Mouse (Mus musculus) embryonic facial prominence, embryonic 15.5 days (tissue): ENCODE data around the gene Rgs3. TPM values are rescaled to one million over a fixed set of nuclear protein-coding genes. Genes with fewer than 3 reads are reported as not detected.

Experiments used
- ATAC-seq: fragments of 200-750 bp; cut with Nextera tagmentation; 2 replicates; pipeline ENCODE4 v1.8.0; 2017; ENCODE audit warnings: low read depth, moderate TSS enrichment; ENCODE audit not compliant: insufficient number of reproducible peaks, low FRiP score, low TSS enrichment
- H3K27ac ChIP-seq: fragments of 300-500 bp; sonication (generic); replicated peaks from 2 replicates; pipeline ENCODE4 v1.5.1; 2015; ENCODE audit warnings: mild to moderate bottlenecking, inconsistent platforms
- H3K27me3 ChIP-seq: fragments of 300-500 bp; sonication (generic); 2 replicates; pipeline ENCODE4 v1.6.1; 2015; ENCODE audit warnings: inconsistent platforms
- H3K36me3 ChIP-seq: fragments of 300-500 bp; sonication (generic); 2 replicates; pipeline ENCODE4 v1.6.1; 2015; ENCODE audit warnings: mild to moderate bottlenecking, inconsistent platforms
- H3K4me1 ChIP-seq: fragments of 300-500 bp; sonication (generic); 2 replicates; pipeline ENCODE4 v1.6.1; 2015; ENCODE audit warnings: inconsistent platforms
- H3K4me2 ChIP-seq: fragments of 300-500 bp; sonication (generic); replicated peaks from 2 replicates; pipeline ENCODE4 v1.6.1; 2015; ENCODE audit warnings: mild to moderate bottlenecking, inconsistent platforms
- H3K4me3 ChIP-seq: fragments of 300-500 bp; sonication (generic); replicated peaks from 2 replicates; pipeline ENCODE4 v1.5.1; 2015; ENCODE audit warnings: mild to moderate bottlenecking, inconsistent platforms
- H3K9ac ChIP-seq: fragments of 300-500 bp; sonication (generic); 2 replicates; pipeline ENCODE4 v1.6.1; 2015; ENCODE audit warnings: inconsistent platforms
- H3K9me3 ChIP-seq: fragments of 300-500 bp; sonication (generic); replicated peaks from 2 replicates; pipeline ENCODE4 v1.6.1; 2016; ENCODE audit warnings: inconsistent platforms
- WGBS: fragments of 180-500 bp; shearing (Covaris S2); methylation state at CpG from one replicate; pipeline ENCODE4 v1.1.7; 2015; 5-methylcytosine and 5-hydroxymethylcytosine counted together
- polyA plus RNA-seq: library from polyadenylated mRNA; unstranded; fragments of >200 nt; fragmentation: Nextera tagmentation; extraction: Ambion mirVana; gene quantifications from 2 replicates; pipeline ENCODE4 v1.2.1, GENCODE M21; 2015

Rgs3 gene
- polyA plus RNA-seq, 1 experiment from 2014 or later: 65.0 TPM

GRCm38 (mm10) chr4:62646556-62647248, 87.1 kb downstream of the Rgs3 start:
- H3K27me3 ChIP-seq: no peaks in the 10 kb centered on the region
- no peaks in the 10 kb centered on the region for H3K9me3 ChIP-seq
- no peaks in the 10 kb centered on the region for H3K36me3 ChIP-seq
- no peak overlapping the region for H3K4me2 ChIP-seq
- no peak overlapping the region for H3K4me3 ChIP-seq
- peaks cover 17% of the 10 kb centered on the region for H3K4me1 ChIP-seq
- 0 out of 2 replicates have a peak overlapping the region, but pooled peaks have one; percentile 4 for H3K27ac ChIP-seq
- H3K9ac ChIP-seq: no peak overlapping the region
- 65% methylated on average over 9 of the region's 9 CpGs for WGBS
- no peak for ATAC-seq

DNA sequence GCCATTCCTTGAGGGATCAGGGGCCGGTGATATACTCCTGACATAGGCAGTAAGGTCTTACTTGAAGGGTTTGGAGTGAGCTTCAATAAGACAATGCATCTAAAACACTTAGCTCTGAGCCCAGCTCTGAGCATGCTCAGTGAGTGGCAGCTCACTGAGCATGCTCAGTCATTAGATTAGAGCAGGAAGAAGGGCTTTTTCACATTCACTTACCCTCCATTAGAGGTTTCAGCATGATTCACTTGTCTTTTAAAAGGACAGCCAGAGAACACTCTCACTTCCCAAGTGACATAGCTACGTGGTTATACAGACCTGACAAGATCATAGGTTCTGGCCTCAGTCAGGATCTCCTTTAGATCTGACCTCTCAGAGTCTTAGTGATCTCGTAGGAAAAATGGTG, 89.2 kb downstream of the Rgs3 start:
- 92% methylated on average over 3 of the region's 3 CpGs for WGBS
- Histone ChIP-seq H3K4me3 (no peak overlapping the region), H3K9me3 (no peaks in the 10 kb centered on the region), H3K4me1 (peaks cover 14% of the 10 kb centered on the region; the same call in 1 of the 2 replicates), H3K4me2 (no peak overlapping the region), H3K36me3 (no peaks in the 10 kb centered on the region), H3K9ac (no peak overlapping the region), H3K27me3 (no peaks in the 10 kb centered on the region), H3K27ac (no peak overlapping the region)
- no peak for ATAC-seq

DNA sequence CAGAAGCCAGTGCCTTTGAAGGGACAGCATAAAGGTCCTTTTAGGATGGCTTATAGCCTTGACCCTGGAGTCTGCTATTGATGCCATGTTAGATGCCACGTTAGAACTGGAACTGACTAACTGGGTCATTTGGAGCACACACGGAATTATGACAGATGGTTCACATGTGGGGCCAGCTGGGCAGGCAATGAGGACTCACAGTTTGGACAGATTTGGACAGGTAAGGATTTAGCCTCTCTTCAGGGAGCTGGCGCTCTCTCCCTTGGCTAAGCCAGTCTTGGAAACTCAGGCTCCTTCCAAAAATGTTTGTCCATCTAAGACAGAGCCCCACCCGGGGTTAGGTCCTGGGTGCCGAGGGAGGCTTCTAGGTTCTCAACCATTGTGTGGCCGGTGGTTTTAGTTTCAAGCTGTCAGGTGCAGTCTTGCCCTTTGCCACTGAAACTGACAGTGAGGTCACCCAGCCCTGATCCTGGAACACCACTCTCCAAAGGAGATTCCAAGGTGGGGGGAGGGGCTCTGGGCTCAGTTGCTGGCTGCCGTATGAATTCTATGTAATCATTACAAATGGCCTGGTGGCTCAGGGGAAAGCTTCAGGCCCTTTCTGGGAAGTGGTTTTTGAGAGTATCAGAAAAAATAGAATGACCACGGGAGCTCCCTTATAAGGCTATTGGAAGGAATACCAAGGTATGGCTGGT, 90.0 kb downstream of the Rgs3 start:
- no peak overlapping the region for H3K4me2 ChIP-seq
- H3K36me3 ChIP-seq: no peaks in the 10 kb centered on the region
- H3K9me3 ChIP-seq: no peaks in the 10 kb centered on the region
- no peaks in the 10 kb centered on the region for H3K27me3 ChIP-seq
- no peak overlapping the region for H3K4me3 ChIP-seq
- peaks cover 15% of the 10 kb centered on the region; the same call in 1 of the 2 replicates for H3K4me1 ChIP-seq
- no peak for ATAC-seq
- no peak overlapping the region for H3K9ac ChIP-seq
- H3K27ac ChIP-seq: no peak overlapping the region
- 73% methylated on average over 8 of the region's 8 CpGs for WGBS

GRCm38 (mm10) chr4:62651179-62651760, 91.6 kb downstream of the Rgs3 start:
- no peak overlapping the region for H3K4me3 ChIP-seq
- no peak overlapping the region for H3K9ac ChIP-seq
- no peaks in the 10 kb centered on the region for H3K36me3 ChIP-seq
- H3K4me2 ChIP-seq: no peak overlapping the region
- no peaks in the 10 kb centered on the region for H3K9me3 ChIP-seq
- 32% methylated on average over 7 of the region's 7 CpGs for whole genome bisulfite sequencing
- no peaks in the 10 kb centered on the region for H3K27me3 ChIP-seq
- no peak overlapping the region for H3K27ac ChIP-seq
- peaks cover 15% of the 10 kb centered on the region; the same call in 1 of the 2 replicates for H3K4me1 ChIP-seq
- ATAC-seq: no peak

GRCm38 (mm10) chr4:62652215-62652614, 92.6 kb downstream of the Rgs3 start:
- no peaks in the 10 kb centered on the region for H3K36me3 ChIP-seq
- H3K27me3 ChIP-seq: no peaks in the 10 kb centered on the region
- H3K4me1 ChIP-seq: peaks cover 15% of the 10 kb centered on the region; the same call in 1 of the 2 replicates
- H3K4me2 ChIP-seq: no peak overlapping the region
- no peak overlapping the region for H3K9ac ChIP-seq
- 57% methylated on average over 4 of the region's 4 CpGs for WGBS
- no peak for ATAC-seq
- no peak overlapping the region for H3K27ac ChIP-seq
- no peaks in the 10 kb centered on the region for H3K9me3 ChIP-seq
- H3K4me3 ChIP-seq: no peak overlapping the region

DNA sequence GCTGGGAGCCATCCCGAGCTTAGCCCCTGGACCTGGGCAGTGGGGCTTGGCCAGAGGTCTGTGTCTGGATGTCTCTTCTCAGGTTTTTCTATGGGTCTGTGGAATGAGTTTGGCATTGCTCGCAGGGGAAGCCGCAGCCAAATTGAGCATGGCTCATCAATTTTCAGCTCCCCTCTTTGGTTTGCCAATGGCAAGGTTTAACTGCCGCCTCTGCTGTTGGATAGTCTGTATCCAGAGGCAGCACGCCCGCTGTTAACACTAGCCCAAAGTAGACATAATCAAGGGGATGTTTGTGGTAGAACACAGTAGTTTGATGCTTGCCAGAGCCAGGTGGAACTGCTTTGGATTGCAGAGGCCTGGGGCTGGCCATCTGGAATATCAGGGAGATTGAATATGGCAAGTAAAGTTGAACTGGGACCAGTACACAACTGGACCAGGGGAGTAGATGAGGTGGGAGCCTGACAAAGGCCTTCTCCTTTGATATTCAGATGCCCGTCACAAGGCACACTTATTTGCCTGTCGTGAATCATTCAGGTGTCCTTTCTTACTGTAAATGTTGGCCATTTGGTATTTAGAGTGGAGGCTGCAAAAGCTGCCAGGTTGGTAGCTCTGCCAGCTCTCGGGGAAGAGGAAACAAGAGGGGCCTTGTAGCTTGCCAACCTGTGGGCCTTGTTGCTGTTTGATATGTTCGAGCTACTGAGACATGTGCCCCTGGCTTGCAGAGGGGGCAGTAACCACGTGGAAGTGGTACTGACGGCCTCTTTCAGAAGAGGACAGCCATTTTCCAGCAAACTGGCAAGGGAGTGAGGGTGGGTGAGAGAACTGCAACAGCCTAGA, 93.5 kb downstream of the Rgs3 start:
- Histone ChIP-seq H3K27me3 (no peaks in the 10 kb centered on the region), H3K36me3 (no peaks in the 10 kb centered on the region), H3K4me2 (no peak overlapping the region), H3K9me3 (no peaks in the 10 kb centered on the region), H3K9ac (no peak overlapping the region), H3K27ac (no peak overlapping the region), H3K4me1 (peaks cover 15% of the 10 kb centered on the region; the same call in 1 of the 2 replicates), H3K4me3 (no peak overlapping the region)
- 74% methylated on average over 12 of the region's 12 CpGs for WGBS
- ATAC-seq: no peak

DNA sequence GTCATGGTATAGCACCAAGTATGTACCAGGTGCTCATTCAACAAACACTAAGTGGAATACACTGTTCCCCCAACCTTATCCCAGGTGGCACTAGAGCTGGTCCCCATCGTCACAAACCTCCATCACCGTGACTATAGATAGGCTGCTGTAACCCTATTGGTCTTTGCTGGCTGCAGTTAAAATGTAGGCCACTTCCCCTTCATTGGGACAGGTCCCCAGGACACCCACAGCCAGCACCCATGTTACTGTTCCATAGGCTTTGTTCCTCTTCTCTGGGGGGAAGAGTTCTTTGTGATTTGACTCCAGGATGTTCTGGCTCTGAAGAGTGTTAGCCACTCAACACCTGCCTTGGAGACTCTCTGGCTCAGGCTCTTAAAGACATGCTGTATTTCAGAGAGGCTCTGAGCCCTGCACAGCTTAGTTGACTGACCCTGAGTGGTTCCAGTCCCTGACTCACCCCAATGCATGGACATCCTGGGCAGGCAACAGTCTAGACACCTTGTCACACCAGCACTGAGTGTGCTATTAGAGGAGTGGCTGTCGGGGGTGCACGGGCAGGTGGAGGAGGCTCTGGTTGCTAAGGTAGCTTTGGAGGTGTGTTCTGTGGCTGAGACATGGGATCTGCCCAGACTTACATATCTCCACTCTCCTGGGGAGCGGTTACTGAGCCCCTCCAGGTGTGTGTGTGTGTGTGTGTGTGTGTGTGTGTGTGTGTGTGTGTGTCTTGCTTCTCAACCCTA, 94.4 kb downstream of the Rgs3 start:
- ATAC-seq: 0 out of 2 replicates have a peak, but pooled peaks have one; percentile 8
- WGBS: 74% methylated on average over 5 of the region's 5 CpGs
- Histone ChIP-seq H3K9ac (no peak overlapping the region), H3K36me3 (no peaks in the 10 kb centered on the region), H3K9me3 (no peaks in the 10 kb centered on the region), H3K4me2 (no peak overlapping the region), H3K4me1 (peaks cover 16% of the 10 kb centered on the region; the same call in 1 of the 2 replicates), H3K27ac (no peak overlapping the region), H3K27me3 (no peaks in the 10 kb centered on the region), H3K4me3 (no peak overlapping the region)

DNA sequence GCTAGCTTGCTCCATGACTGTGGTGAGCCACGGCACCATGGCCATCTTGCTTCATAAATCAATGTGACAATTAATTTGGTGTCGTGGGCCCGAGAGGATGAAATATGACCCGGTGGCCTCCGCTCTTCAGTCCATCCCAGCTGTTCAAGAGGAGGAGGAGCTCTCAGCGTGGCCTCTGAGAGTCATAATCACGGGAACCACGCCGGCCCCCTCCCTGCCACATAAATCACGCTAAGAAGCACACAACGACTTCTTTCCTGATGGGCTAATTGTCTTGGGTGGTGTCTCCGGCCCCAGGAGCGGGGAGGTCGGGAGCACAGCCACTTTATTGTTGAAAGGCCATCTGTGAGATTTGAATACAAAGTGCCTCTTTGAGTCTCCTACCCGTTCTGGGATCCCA, 99.6 kb downstream of the Rgs3 start:
- 49% methylated on average over 15 of the region's 15 CpGs for WGBS
- no peak for ATAC-seq
- peaks cover 51% of the 10 kb centered on the region for H3K4me1 ChIP-seq

GRCm38 (mm10) chr4:62659861-62660553, 100.4 kb downstream of the Rgs3 start:
- peaks cover 51% of the 10 kb centered on the region for H3K4me1 ChIP-seq
- no peak for ATAC-seq
- H3K36me3 ChIP-seq: no peaks in the 10 kb centered on the region
- 14% methylated on average over 14 of the region's 14 CpGs for WGBS
- H3K4me3 ChIP-seq: no peak overlapping the region
- H3K27ac ChIP-seq: peak overlapping the region; percentile 81
- no peak overlapping the region for H3K4me2 ChIP-seq
- no peaks in the 10 kb centered on the region for H3K9me3 ChIP-seq
- H3K9ac ChIP-seq: no peak overlapping the region
- H3K27me3 ChIP-seq: no peaks in the 10 kb centered on the region

More for the DNA sequence above, 99.6 kb downstream of the Rgs3 start:
- no peaks in the 10 kb centered on the region for H3K36me3 ChIP-seq
- no peaks in the 10 kb centered on the region for H3K27me3 ChIP-seq
- no peak overlapping the region for H3K27ac ChIP-seq
- H3K9ac ChIP-seq: no peak overlapping the region
- no peak overlapping the region for H3K4me2 ChIP-seq
- H3K9me3 ChIP-seq: no peaks in the 10 kb centered on the region
- no peak overlapping the region for H3K4me3 ChIP-seq

DNA sequence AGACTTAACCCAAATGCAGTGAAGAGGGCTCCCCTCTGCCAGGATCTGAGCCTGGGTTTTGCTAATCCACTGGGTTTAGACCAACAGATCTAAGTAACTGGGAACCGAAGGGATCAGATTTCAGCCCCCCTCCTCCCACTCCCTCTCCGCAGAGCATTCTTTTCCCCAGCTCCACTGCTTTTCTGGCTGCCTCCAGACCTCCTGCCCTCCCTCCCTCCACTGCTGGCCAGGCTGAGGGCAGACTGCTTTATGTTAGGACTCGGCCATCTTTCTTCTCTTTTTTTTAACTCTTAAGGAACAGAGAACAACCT, 100.9 kb downstream of the Rgs3 start:
- Histone ChIP-seq H3K4me2 (0 out of 2 replicates have a peak overlapping the region, but pooled peaks have one; percentile 6), H3K36me3 (no peaks in the 10 kb centered on the region), H3K27ac (peak overlapping the region; percentile 81), H3K9ac (no peak overlapping the region), H3K4me1 (peaks cover 51% of the 10 kb centered on the region), H3K27me3 (no peaks in the 10 kb centered on the region), H3K4me3 (no peak overlapping the region), H3K9me3 (no peaks in the 10 kb centered on the region)
- 0% methylated on average over 3 of the region's 3 CpGs for WGBS
- ATAC-seq: peak; percentile 79
